Mouse (Mus musculus) adrenal gland, adult (tissue): ENCODE data around the gene Tubb1.

Experiments used
- DNase-seq, 2 experiments: peaks; one replicate each; pipeline ENCODE4 v3.0.0; 2022 to 2023; ENCODE audit warnings: low spot score in 1 of 2; ENCODE audit not compliant: inconsistent age in 2 of 2

The Tubb1 gene

GRCm38 (mm10) chr2:174450353-174450752 is at the start of gene Tubb1:
TSS of gene Tubb1 (plus strand) at chr2:174450695.
- DNase-seq, result no peak

- no peak for DNase-seq
These were observed 40.3 kb upstream of the Tubb1 start for GRCm38 (mm10) chr2:174410222-174410621.

GRCm38 (mm10) chr2:174413127-174413526 is 37.4 kb upstream of the Tubb1 start:
- DNase-seq, result no peak

- DNase-seq, result no peak
These were observed 35.3 kb upstream of the Tubb1 start for GRCm38 (mm10) chr2:174415001-174415730.

GRCm38 (mm10) chr2:174415731-174416310 is 34.7 kb upstream of the Tubb1 start, which contains the start of gene Nelfcd:
TSS of gene Nelfcd (plus strand) at chr2:174415804.
- DNase-seq, result peak; percentile 96 to 98

- no peak for DNase-seq
These were observed 29.4 kb upstream of the Tubb1 start for GRCm38 (mm10) chr2:174421107-174421506.

- no peak for DNase-seq
These were observed 26.0 kb upstream of the Tubb1 start for GRCm38 (mm10) chr2:174424301-174425085.

- no peak for DNase-seq
These were observed 23.6 kb upstream of the Tubb1 start for GRCm38 (mm10) chr2:174426856-174427255.

- DNase-seq, result no peak
These were observed 22.2 kb upstream of the Tubb1 start for GRCm38 (mm10) chr2:174428076-174428835.

- no peak for DNase-seq
These were observed 21.4 kb upstream of the Tubb1 start for GRCm38 (mm10) chr2:174428996-174429591.

GRCm38 (mm10) chr2:174434943-174435342 is 15.6 kb upstream of the Tubb1 start:
- no peak for DNase-seq

GRCm38 (mm10) chr2:174436076-174436701 is 14.3 kb upstream of the Tubb1 start:
- DNase-seq, result peak in 1 of 2 experiments; percentile 51

GRCm38 (mm10) chr2:174436916-174437696 is 13.4 kb upstream of the Tubb1 start:
- DNase-seq, result peak in 1 of 2 experiments; percentile 64

- peak in 1 of 2 experiments; percentile 44 for DNase-seq
These were observed 12.9 kb upstream of the Tubb1 start for GRCm38 (mm10) chr2:174437697-174437982.

GRCm38 (mm10) chr2:174438181-174438580 is 12.3 kb upstream of the Tubb1 start:
- DNase-seq, result no peak

- peak; percentile 83 to 93 for DNase-seq
These were observed 11.6 kb upstream of the Tubb1 start, which contains the start of gene Ctsz for GRCm38 (mm10) chr2:174438737-174439449. TSS of gene Ctsz (minus strand) at chr2:174439039.

- DNase-seq, result peak in 1 of 2 experiments; percentile 53
These were observed 11.1 kb upstream of the Tubb1 start for GRCm38 (mm10) chr2:174439450-174439838.

GRCm38 (mm10) chr2:174439961-174440360 is 10.5 kb upstream of the Tubb1 start:
- DNase-seq, result no peak

- DNase-seq, result no peak
These were observed 8.6 kb upstream of the Tubb1 start for GRCm38 (mm10) chr2:174441898-174442297.
